Mouse (Mus musculus) liver, embryonic 15.5 days (tissue): ENCODE measurements around the gene Ndufab1. TPM values are rescaled to one million over a fixed set of nuclear protein-coding genes. Genes with fewer than 3 reads are reported as not detected.

ENCODE experiments used
- polyA plus RNA-seq: library from polyadenylated mRNA; unstranded; fragments of >200 nt; fragmentation: Nextera tagmentation; extraction: Ambion mirVana; gene quantifications from 2 replicates; pipeline ENCODE4 v1.2.1, GENCODE M21; 2015

The Ndufab1 gene
- polyA plus RNA-seq, 1 experiment from 2014 or later, result 425 TPM

Other genes with a start within 250 kb of the Ndufab1 start
- gene Scnn1b, start 236.8 kb downstream of the Ndufab1 start, polyA plus RNA-seq, result not detected in 2 replicates
- 9.2 and 10.0 TPM in 2 replicates for gene Cog7, start 120.2 kb downstream of the Ndufab1 start, polyA plus RNA-seq
- gene Gga2, start 80.7 kb downstream of the Ndufab1 start, polyA plus RNA-seq, result 33.8 and 34.6 TPM in 2 replicates
- gene Ubfd1, start 34.7 kb downstream of the Ndufab1 start, polyA plus RNA-seq, result 15.6 and 16.2 TPM in 2 replicates
- gene Ears2, start 34.6 kb downstream of the Ndufab1 start, polyA plus RNA-seq, result 7.0 and 8.9 TPM in 2 replicates
- gene Palb2, start 31.1 kb upstream of the Ndufab1 start, polyA plus RNA-seq, result 10.2 and 11.9 TPM in 2 replicates
- 45.5 and 47.0 TPM in 2 replicates for gene Dctn5, start 31.2 kb upstream of the Ndufab1 start, polyA plus RNA-seq
- 102 and 110 TPM in 2 replicates for gene Plk1, start 57.6 kb upstream of the Ndufab1 start, polyA plus RNA-seq
- gene Ern2, start 84.3 kb upstream of the Ndufab1 start, polyA plus RNA-seq, result 0.06 TPM in 1 of 2 replicates, not detected in the other
- gene Chp2, start 117.6 kb upstream of the Ndufab1 start, polyA plus RNA-seq, result 1.5 and 2.0 TPM in 2 replicates
- 4.0 and 5.1 TPM in 2 replicates for gene Prkcb, start 186.9 kb upstream of the Ndufab1 start, polyA plus RNA-seq